8 mouse cellular contexts compared by ENCODE assay signal in the genomic region with DNA sequence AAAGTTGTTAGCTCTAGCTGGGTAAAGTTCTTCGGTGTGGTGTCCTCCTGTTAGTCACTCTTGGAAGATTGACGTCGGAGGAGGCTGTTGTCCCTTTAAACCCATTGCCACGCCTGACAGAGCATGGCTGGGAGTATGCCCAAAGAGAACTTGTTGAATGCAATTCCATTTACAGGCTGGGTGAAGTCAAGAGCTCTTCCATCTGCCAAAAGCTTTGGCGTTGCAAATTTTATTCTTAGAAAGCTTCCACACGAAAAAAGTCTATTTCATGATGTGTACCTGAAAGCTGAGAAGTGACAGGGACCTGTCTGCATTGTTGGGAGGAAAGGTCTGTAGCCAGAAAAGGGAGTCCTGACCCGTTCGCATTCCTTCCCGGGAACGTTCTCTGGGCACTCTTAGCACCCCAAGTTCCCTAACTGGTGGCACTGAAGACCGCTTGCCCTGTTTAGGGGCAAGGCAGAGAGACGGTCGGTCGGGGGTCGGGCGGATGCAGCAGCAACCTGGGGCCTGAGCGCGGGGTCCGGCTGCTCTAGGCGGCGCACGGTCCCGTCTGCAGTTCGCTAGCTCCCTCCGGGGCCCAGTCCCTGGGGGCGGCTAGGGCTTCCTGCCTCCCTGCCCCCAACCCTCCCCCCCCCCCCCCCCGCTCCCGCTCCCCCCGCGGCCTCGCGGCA. TPM values are rescaled to one million over a fixed set of nuclear protein-coding genes. Genes with fewer than 3 reads are reported as not detected.
DNase-seq lines count a peak whose midpoint lies in the region; ATAC-seq lines count a peak whose summit lies in the region.

No protein-coding gene starts in this region.

- no peaks in the 10 kb centered on the region for H3K36me3 ChIP-seq in forebrain, embryonic 14.5 days (ENCODE audit: control insufficient read depth, insufficient read depth, low read length)
- H3K36me3 ChIP-seq in lung, embryonic 15.5 days: no peaks in the 10 kb centered on the region

- H3K4me1 ChIP-seq in forebrain, embryonic 14.5 days (ENCODE audit: control insufficient read depth, insufficient read depth, low read length): peaks cover 17% of the 10 kb centered on the region; the same call in 1 of the 2 replicates
- H3K4me1 ChIP-seq in lung, embryonic 15.5 days: peaks cover 17% of the 10 kb centered on the region

- peak; percentile 73 for ATAC-seq in forebrain, embryonic 14.5 days
- ATAC-seq in lung, embryonic 15.5 days (ENCODE audit: borderline replicate concordance, extremely low read depth, low FRiP score, low TSS enrichment): peak; percentile 84

- peak overlapping the region; percentile 94 for H3K4me3 ChIP-seq in forebrain, embryonic 14.5 days (ENCODE audit: low read depth, low read length)
- H3K4me3 ChIP-seq in lung, embryonic 15.5 days: peak overlapping the region; percentile 77

- H3K27me3 ChIP-seq in forebrain, embryonic 14.5 days (replicated peaks; ENCODE audit: control insufficient read depth, insufficient read depth, low read length): no peaks in the 10 kb centered on the region
- H3K27me3 ChIP-seq in lung, embryonic 15.5 days: no peaks in the 10 kb centered on the region

- H3K9me3 ChIP-seq in forebrain, embryonic 14.5 days (replicated peaks; ENCODE audit: control insufficient read depth, low read length): no peaks in the 10 kb centered on the region
- H3K9me3 ChIP-seq in lung, embryonic 15.5 days: no peaks in the 10 kb centered on the region

- H3K27ac ChIP-seq in forebrain, embryonic 14.5 days (ENCODE audit: low read depth, low read length): peak overlapping the region; percentile 99
- peak overlapping the region; percentile 97 for H3K27ac ChIP-seq in lung, embryonic 15.5 days

- WGBS in forebrain, embryonic 14.5 days: under 1% methylated on average over 26 of the region's 32 CpGs
- WGBS in lung, embryonic 15.5 days: under 1% methylated on average over 26 of the region's 32 CpGs

- peak overlapping the region; percentile 76 for H3K4me2 ChIP-seq in forebrain, embryonic 14.5 days (ENCODE audit: low read length)
- H3K4me2 ChIP-seq in lung, embryonic 15.5 days: peak overlapping the region; percentile 83

- peak; percentile 34 for DNase-seq in MN1 (ENCODE audit: low spot score)
- peak; percentile 31 for DNase-seq in c-Kit-positive CD71-negative TER-119-negative erythroid progenitor cells, embryonic 14.5 days (ENCODE audit: low read depth)
- peak; percentile 65 for DNase-seq in forebrain, embryonic 14.5 days (ENCODE audit: low spot score)
- peak; percentile 34 for DNase-seq in heart, postnatal 25 days (ENCODE audit: low spot score)
- peak; percentile 50 for DNase-seq in layer of hippocampus, adult 11-12 months (ENCODE audit: low spot score)
- peak; percentile 67 for DNase-seq in ovary, postnatal 36 days (ENCODE audit: low spot score)
- peak; percentile 80 for DNase-seq in thymus, postnatal 25 days

- intact Hi-C loops in heart, postnatal 25 days (cut with DNase I): no loop called here

- peak overlapping the region; percentile 80 for H3K9ac ChIP-seq in forebrain, embryonic 14.5 days (ENCODE audit: low read length)
- peak overlapping the region; percentile 53 for H3K9ac ChIP-seq in lung, embryonic 15.5 days

RNA-seq across cellular contexts. Expression of a gene that starts 0.7 kb away (rescaled TPM):
- 126 and 140 TPM in 2 replicates for polyA plus RNA-seq in forebrain, embryonic 14.5 days (2014; fragmentation: Nextera tagmentation; extraction: Ambion mirVana)
- total RNA-seq in heart, postnatal 25 days (2021): 10 to 100 TPM; 62.4 to 67.5 TPM
- 49.8 and 52.3 TPM in 2 replicates for polyA plus RNA-seq in lung, embryonic 15.5 days (2015; fragmentation: Nextera tagmentation; extraction: Ambion mirVana)

Comparison
In these comparisons a context has a peak if more than half of its experiments do, and no peak if none do; other contexts are left out.
1. Peak in every context shown above with its lines: DNase-seq, ATAC-seq, H3K4me3 ChIP-seq and H3K27ac ChIP-seq.